Mouse (Mus musculus): ENCODE data around the gene Ccdc88a. TPM values are rescaled to one million over a fixed set of nuclear protein-coding genes. Genes with fewer than 3 reads are reported as not detected.
A peak's percentile ranks its signal among the peaks of the same experiment; 100 is the strongest.

Ccdc88a gene
- total and polyA plus RNA-seq, 3 experiments: 1.00 to 9.0 (median 5.5) TPM

DNA sequence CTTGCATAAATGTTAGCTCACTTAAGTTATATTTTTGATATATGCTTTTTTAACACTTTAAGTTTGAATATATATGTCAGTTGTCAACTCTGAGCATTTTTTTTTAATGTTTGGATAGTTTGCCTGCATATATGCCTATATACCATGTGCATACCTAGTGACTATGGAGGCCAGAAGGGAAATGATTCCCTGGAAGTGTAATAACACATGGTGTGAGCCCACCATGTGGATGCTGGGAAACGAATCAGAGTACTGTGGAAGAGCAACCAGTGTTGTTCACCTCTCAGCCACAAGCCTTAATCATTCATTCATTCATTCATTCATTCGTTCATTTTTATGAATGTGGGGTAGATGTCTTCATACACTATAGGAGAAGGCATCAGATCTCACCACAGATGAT is 26.9 kb downstream of the Ccdc88a start:
- no peaks in the 10 kb centered on the region for H3K36me3 ChIP-seq (ENCODE audit: control insufficient read depth, insufficient read depth, low read length)
- TF ChIP-seq EP300 (IDR thresholded peaks at IDR 0.05; ENCODE audit: insufficient read depth, low read depth, low read length) (no peak), POLR2A (IDR thresholded peaks at IDR 0.05; ENCODE audit: insufficient read depth, low read depth, low read length) (no peak), CTCF (IDR thresholded peaks at IDR 0.05) (no peak)
- H3K27ac ChIP-seq: no peak overlapping the region
- intact Hi-C loops (cut with DNase I): no loop called here
- H3K79me2 ChIP-seq (replicated peaks; ENCODE audit: control insufficient read depth, insufficient read depth, low read length): no peaks in the 10 kb centered on the region; the same call in 1 of the 2 replicates
- no peak for DNase-seq
- no peak overlapping the region for H3K4me3 ChIP-seq
- WGBS: 90% methylated on average over 2 of the region's 2 CpGs
- H3K4me1 ChIP-seq (ENCODE audit: control insufficient read depth, insufficient read depth, low read length): no peaks in the 10 kb centered on the region
- no peak overlapping the region for H3K9ac ChIP-seq (ENCODE audit: low read depth, low read length)
- H3K27me3 ChIP-seq (ENCODE audit: control insufficient read depth, insufficient read depth, low read length): no peaks in the 10 kb centered on the region

GRCm38 (mm10) chr11:29406292-29406691 is 32.8 kb downstream of the Ccdc88a start:
- no peaks in the 10 kb centered on the region for H3K79me2 ChIP-seq (replicated peaks; ENCODE audit: control insufficient read depth, insufficient read depth, low read length)
- no peak for DNase-seq
- intact Hi-C loops (cut with DNase I): no loop called here

GRCm38 (mm10) chr11:29423496-29423895 is 50.0 kb downstream of the Ccdc88a start:
- Histone ChIP-seq H3K4me3 (no peak overlapping the region), H3K79me2 (replicated peaks; ENCODE audit: control insufficient read depth, insufficient read depth, low read length) (no peaks in the 10 kb centered on the region), H3K4me1 (ENCODE audit: control insufficient read depth, insufficient read depth, low read length) (no peaks in the 10 kb centered on the region), H3K36me3 (ENCODE audit: control insufficient read depth, insufficient read depth, low read length) (no peaks in the 10 kb centered on the region), H3K27ac (no peak overlapping the region), H3K9ac (ENCODE audit: low read depth, low read length) (no peak overlapping the region), H3K27me3 (ENCODE audit: control insufficient read depth, insufficient read depth, low read length) (no peaks in the 10 kb centered on the region)
- 94% methylated on average over 3 of the region's 3 CpGs for WGBS
- intact Hi-C loops (cut with DNase I): no loop called here
- no peak for DNase-seq
- no peak for TF ChIP-seq EP300 (IDR thresholded peaks at IDR 0.05; ENCODE audit: insufficient read depth, low read depth, low read length)
- no peak for TF ChIP-seq CTCF (IDR thresholded peaks at IDR 0.05)
- TF ChIP-seq POLR2A (IDR thresholded peaks at IDR 0.05; ENCODE audit: insufficient read depth, low read depth, low read length): no peak

More at GRCm38 (mm10) chr11:29406292-29406691, 32.8 kb downstream of the Ccdc88a start:
- Histone ChIP-seq H3K4me3 (no peak overlapping the region), H3K27me3 (ENCODE audit: control insufficient read depth, insufficient read depth, low read length) (no peaks in the 10 kb centered on the region), H3K4me1 (ENCODE audit: control insufficient read depth, insufficient read depth, low read length) (no peaks in the 10 kb centered on the region), H3K36me3 (ENCODE audit: control insufficient read depth, insufficient read depth, low read length) (no peaks in the 10 kb centered on the region), H3K9ac (ENCODE audit: low read depth, low read length) (no peak overlapping the region), H3K27ac (no peak overlapping the region)
- no peak for TF ChIP-seq CTCF (IDR thresholded peaks at IDR 0.05)
- TF ChIP-seq EP300 (IDR thresholded peaks at IDR 0.05; ENCODE audit: insufficient read depth, low read depth, low read length): no peak
- no peak for TF ChIP-seq POLR2A (IDR thresholded peaks at IDR 0.05; ENCODE audit: insufficient read depth, low read depth, low read length)

- intact Hi-C loops (cut with DNase I): no loop called here
- Histone ChIP-seq H3K9ac (ENCODE audit: low read depth, low read length) (no peak overlapping the region), H3K79me2 (replicated peaks; ENCODE audit: control insufficient read depth, insufficient read depth, low read length) (no peaks in the 10 kb centered on the region), H3K27me3 (ENCODE audit: control insufficient read depth, insufficient read depth, low read length) (no peaks in the 10 kb centered on the region), H3K36me3 (ENCODE audit: control insufficient read depth, insufficient read depth, low read length) (no peaks in the 10 kb centered on the region), H3K27ac (no peak overlapping the region), H3K4me3 (no peak overlapping the region), H3K4me1 (ENCODE audit: control insufficient read depth, insufficient read depth, low read length) (no peaks in the 10 kb centered on the region)
- 70% methylated on average over 3 of the region's 3 CpGs for WGBS
- TF ChIP-seq EP300 (IDR thresholded peaks at IDR 0.05; ENCODE audit: insufficient read depth, low read depth, low read length): no peak
- no peak for TF ChIP-seq CTCF (IDR thresholded peaks at IDR 0.05)
- no peak for TF ChIP-seq POLR2A (IDR thresholded peaks at IDR 0.05; ENCODE audit: insufficient read depth, low read depth, low read length)
- peak in 1 of 2 experiments; percentile 33 for DNase-seq
These were observed 55.3 kb downstream of the Ccdc88a start for GRCm38 (mm10) chr11:29428774-29429173.

DNA sequence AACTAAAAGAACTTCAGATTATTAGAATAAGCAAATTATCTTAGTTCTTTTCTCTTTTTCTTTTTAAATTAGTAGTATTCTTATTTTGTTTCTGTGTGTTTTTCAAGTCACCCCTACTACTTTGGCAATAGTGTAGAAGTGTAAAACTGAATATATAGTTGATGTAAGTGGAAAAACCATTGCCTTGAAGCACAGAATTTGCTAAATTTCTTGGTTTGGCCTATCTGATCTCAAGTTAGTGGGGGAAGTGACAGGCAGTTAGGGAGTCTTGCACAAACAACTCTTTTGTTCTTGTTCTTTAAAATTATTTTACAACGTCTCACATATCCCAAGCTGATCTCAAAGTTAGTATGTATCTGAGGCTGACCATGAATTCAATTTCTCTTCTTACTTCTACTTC is 57.6 kb downstream of the Ccdc88a start:
- TF ChIP-seq EP300 (IDR thresholded peaks at IDR 0.05; ENCODE audit: insufficient read depth, low read depth, low read length) (no peak), CTCF (IDR thresholded peaks at IDR 0.05) (no peak), POLR2A (IDR thresholded peaks at IDR 0.05; ENCODE audit: insufficient read depth, low read depth, low read length) (no peak)
- DNase-seq: no peak

DNA sequence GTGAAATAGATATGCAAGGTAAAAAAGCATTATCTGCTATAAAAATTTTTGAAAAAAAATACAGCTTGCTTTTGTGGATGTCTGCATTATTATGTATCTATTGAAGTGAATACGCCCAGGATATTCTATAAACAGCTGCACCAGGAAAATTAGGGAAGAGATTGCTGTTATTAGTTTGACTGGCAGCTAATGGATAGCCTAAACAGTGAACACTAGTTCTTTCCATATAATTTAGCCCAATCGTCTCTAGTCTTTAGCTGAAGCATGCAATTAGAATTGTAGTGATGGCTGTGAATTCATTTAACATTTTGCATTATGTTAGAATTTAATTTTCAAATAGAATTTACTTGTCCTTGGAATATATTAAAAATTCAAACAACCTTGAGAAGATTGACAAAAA is 75.3 kb downstream of the Ccdc88a start:
- no peak for DNase-seq
- intact Hi-C loops (cut with DNase I): no loop called here
- no peaks in the 10 kb centered on the region for H3K4me1 ChIP-seq (ENCODE audit: control insufficient read depth, insufficient read depth, low read length)
- no peaks in the 10 kb centered on the region for H3K36me3 ChIP-seq (ENCODE audit: control insufficient read depth, insufficient read depth, low read length)
- TF ChIP-seq CTCF (IDR thresholded peaks at IDR 0.05) (no peak), POLR2A (IDR thresholded peaks at IDR 0.05; ENCODE audit: insufficient read depth, low read depth, low read length) (no peak), EP300 (IDR thresholded peaks at IDR 0.05; ENCODE audit: insufficient read depth, low read depth, low read length) (no peak)
- H3K9ac ChIP-seq (ENCODE audit: low read depth, low read length): no peak overlapping the region
- H3K79me2 ChIP-seq (replicated peaks; ENCODE audit: control insufficient read depth, insufficient read depth, low read length): no peaks in the 10 kb centered on the region
- no peak overlapping the region for H3K27ac ChIP-seq
- H3K4me3 ChIP-seq: no peak overlapping the region
- no peaks in the 10 kb centered on the region for H3K27me3 ChIP-seq (ENCODE audit: control insufficient read depth, insufficient read depth, low read length)
- WGBS: 92% methylated on average over 2 of the region's 2 CpGs

More for the DNA sequence above, 57.6 kb downstream of the Ccdc88a start:
- 89% methylated on average over 1 of the region's 1 CpGs for WGBS
- Histone ChIP-seq H3K27me3 (ENCODE audit: control insufficient read depth, insufficient read depth, low read length) (no peaks in the 10 kb centered on the region), H3K27ac (no peak overlapping the region), H3K9ac (ENCODE audit: low read depth, low read length) (no peak overlapping the region), H3K36me3 (ENCODE audit: control insufficient read depth, insufficient read depth, low read length) (no peaks in the 10 kb centered on the region), H3K79me2 (replicated peaks; ENCODE audit: control insufficient read depth, insufficient read depth, low read length) (no peaks in the 10 kb centered on the region), H3K4me3 (no peak overlapping the region), H3K4me1 (ENCODE audit: control insufficient read depth, insufficient read depth, low read length) (no peaks in the 10 kb centered on the region)
- intact Hi-C loops (cut with DNase I): no loop called here
